Mouse (Mus musculus) left cerebral cortex, postnatal 10 days (tissue): ENCODE data around the gene Huwe1. TPM values are rescaled to one million over a fixed set of nuclear protein-coding genes. Genes with fewer than 3 reads are reported as not detected.

Experiments
- DNase-seq, 2 experiments: peaks; one replicate each; pipeline ENCODE4 v3.0.0; 2021 to 2022; ENCODE audit warnings: low spot score in 2 of 2, mixed read lengths in 1 of 2; ENCODE audit errors: extremely low spot score in 1 of 2
- intact Hi-C: fragments of 180-260 bp; cut with DNase I; formaldehyde crosslinking; loops from one replicate; pipeline ENCODE4 v1.15.1; 2025
- total RNA-seq, 2 experiments: library from RNA; stranded (reverse); gene quantifications; 2 replicates each; pipeline ENCODE4 v1.2.3; 2021

Gene Huwe1
- total RNA-seq = 100 to 1,000 TPM; 276 to 284 TPM

GRCm38 (mm10) chrX:151800701-151801511 is at the start of gene Huwe1:
Gene Huwe1 (plus strand): TSS chrX:151800807.
- intact Hi-C loops = no loop called here
- DNase-seq = peak; percentile 41 to 78

- no peak for DNase-seq
- intact Hi-C loops = no loop called here
These were observed 20.3 kb upstream of the Huwe1 start for GRCm38 (mm10) chrX:151780348-151780747.

DNA sequence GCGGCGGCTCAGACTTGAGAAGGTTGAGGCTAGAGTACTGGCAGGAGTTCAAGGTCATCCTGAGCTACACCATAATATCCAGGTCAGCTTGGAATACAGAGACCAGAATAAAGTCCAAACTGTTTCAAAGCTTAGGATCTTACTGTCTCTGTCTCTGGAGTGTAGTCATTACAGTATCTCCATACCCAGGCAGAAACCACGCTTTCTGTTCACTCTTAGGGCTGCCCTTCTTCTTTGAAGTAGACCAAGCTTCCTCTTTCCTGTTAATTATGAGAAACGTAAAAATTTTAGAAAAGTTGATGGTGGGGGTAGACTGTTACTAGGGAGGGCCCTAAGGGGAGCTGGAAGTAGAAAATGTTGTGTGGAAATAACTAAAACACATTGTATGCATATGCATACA is 17.7 kb upstream of the Huwe1 start:
- intact Hi-C loops = no loop called here
- no peak for DNase-seq

- no peak for DNase-seq
- intact Hi-C loops = no loop called here
These were observed 7.8 kb upstream of the Huwe1 start for GRCm38 (mm10) chrX:151792766-151793165.

DNA sequence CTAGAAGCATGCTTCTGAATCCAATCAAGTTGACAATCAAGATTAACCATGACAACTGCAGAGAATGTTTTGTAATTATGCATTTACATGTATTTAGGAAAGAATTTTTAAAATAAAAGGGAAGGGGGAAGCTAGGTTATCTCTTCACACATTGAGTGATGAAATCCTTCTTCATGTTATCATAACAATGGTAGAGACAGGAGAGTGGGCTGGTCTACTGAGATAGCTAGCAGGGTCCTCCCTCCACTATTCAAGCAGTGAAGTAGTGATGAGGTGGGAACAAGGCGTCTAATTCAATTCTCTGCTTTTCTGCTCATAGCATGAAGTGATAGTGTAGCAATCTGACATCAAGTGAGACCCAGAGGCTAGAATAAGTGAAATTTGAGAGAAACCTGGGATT is 2.6 kb upstream of the Huwe1 start:
- no peak for DNase-seq
- intact Hi-C loops = no loop called here

DNA sequence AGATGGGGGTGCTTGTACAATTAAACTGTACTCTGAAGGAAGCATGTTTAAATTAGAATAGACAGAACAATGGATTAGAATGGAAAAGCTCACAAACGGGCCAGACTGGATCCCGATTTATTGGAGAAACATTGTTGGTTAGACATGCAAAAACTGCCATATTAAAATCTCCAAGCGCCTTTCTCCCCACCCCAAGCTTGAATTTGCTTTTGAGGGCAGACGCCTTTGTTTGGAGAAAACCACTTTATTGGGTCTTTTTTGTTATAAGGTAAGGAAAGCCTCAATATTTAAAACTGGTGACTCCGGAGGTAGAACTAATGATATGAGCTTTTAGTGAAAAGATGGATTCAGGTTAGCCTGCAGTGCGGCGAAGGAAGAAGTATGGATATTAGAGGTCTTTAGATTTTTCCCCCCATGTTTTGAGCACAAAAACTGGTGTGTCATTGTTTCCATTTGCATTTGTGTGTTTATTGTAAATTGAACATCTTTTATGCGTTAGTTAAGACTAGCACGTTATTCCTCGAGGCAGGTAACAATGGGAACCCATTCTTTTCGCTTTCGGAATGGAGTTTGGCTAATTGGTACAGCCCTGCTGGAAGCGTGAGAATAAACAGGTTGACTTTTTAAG is 1.8 kb downstream of the Huwe1 start:
- no peak for DNase-seq
- intact Hi-C loops = no loop called here

DNA sequence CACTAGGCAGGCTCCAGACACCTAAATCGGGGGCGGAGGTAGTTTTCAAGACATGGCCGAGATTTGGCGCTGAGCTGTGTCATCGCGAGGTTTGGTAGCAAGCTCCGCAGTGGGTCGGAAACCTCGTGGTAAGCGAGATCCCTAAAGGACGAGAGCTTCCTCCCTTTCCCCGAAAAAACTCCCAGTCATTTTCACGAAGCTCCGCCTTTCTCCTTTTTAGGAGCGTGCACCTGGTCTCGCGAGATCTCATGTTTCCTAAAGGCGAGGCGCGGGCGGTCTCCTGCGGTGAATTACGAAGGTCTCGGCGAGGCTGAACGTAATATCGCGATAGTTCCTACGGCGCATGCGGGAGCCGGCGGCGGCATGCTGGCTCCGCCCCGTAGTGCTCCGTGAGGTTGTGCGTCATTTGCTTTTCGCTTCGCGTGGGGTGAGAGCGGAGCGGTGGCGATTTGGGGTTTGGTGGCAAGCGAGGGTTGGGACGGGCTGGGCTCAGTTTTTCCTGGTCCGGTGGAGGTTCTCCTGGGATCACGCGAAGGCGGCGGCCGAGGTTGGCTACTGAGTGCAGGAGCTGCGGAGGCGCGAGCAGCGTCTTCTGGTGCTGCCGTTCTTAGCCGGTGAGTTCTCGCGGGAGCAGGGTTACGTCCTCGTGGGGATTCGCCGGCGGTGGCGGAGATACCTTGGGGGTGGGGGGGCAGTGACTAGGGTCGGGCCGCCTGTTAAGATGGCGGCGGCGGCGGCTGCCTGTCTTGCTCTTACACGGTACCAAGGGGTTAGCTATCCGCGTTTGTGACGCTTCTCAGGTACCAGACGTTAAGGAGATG is 2.6 kb downstream of the Huwe1 start:
- intact Hi-C loops = no loop called here

GRCm38 (mm10) chrX:151803777-151804101 is 3.1 kb downstream of the Huwe1 start:
- DNase-seq = peak; percentile 30 to 71
- intact Hi-C loops = no loop called here

More for the DNA sequence above, 2.6 kb downstream of the Huwe1 start:
- peak; percentile 95 to 96 for DNase-seq

GRCm38 (mm10) chrX:151804388-151804787 is 3.8 kb downstream of the Huwe1 start:
- peak in 1 of 2 experiments; percentile 17 for DNase-seq

DNA sequence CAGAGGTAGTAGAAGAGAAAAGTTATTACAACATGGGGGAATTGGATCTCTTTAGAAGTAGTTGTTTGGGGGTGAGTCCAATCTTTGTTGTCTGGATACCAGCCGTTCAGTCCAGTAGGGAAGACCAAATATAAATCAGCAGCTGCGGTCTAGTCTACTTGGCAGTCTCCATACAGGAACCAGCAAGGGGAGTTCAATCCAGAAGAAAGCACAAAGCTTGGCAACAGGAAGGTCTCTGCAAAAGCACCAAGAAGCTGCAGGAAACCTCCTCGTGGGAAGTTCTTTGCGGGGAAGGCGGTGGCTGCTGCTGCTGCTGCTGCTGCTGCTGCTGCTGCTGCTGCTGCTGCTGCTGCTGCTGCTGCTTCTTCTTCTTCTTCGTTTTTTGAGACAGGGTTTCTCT is 10.9 kb downstream of the Huwe1 start:
- intact Hi-C loops = no loop called here
- peak in 1 of 2 experiments; percentile 22 for DNase-seq

More at GRCm38 (mm10) chrX:151804388-151804787, 3.8 kb downstream of the Huwe1 start:
- intact Hi-C loops = no loop called here

DNA sequence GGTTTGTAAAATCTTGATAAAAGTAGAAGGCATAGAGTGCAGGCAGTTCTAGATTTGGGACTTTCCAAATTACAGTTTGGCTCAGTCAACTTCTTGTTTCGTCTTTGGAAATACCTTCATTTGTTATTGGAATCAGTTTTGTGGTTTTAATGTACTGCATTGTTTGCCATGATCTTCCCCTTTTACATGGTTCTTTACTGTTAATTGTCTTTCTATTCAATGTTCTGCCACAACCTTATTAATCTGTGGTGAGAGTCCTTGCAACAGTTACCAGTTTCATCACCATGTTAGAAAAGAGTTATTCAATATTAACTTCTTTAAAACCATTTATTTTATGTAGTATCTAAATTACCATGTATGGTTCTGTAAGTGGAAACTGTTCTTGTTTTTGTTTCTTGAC is 13.0 kb downstream of the Huwe1 start:
- intact Hi-C loops = no loop called here
- no peak for DNase-seq

DNA sequence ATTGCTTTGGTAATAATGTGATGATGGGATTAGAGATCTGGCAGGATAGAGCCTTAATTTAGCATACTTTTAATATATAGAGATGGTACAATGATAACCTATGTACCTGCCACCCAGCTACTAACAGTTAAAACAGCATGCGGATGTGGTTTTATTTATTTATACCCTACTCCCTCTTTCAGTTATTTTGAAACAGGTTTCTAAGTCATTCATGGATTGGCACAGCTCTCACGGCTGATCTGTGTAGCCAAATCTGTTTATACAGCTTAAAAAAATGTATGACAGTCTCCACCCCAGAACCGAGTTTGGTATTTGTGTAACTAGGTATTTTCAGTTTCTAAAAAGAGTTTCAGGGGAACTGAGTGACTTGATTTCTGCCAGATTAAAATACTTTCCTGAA is 17.1 kb downstream of the Huwe1 start:
- no peak for DNase-seq
- intact Hi-C loops = no loop called here

- DNase-seq = no peak
- intact Hi-C loops = no loop called here
These were observed 28.4 kb downstream of the Huwe1 start for GRCm38 (mm10) chrX:151828971-151829370.

GRCm38 (mm10) chrX:151831260-151831659 is 30.7 kb downstream of the Huwe1 start:
- intact Hi-C loops = no loop called here
- no peak for DNase-seq

- DNase-seq = no peak
- intact Hi-C loops = no loop called here
These were observed 32.4 kb downstream of the Huwe1 start for GRCm38 (mm10) chrX:151832982-151833381.

GRCm38 (mm10) chrX:151859436-151859835 is 58.8 kb downstream of the Huwe1 start:
- intact Hi-C loops = no loop called here
- no peak for DNase-seq

GRCm38 (mm10) chrX:151910692-151911091 is 110.1 kb downstream of the Huwe1 start:
- DNase-seq = no peak
- intact Hi-C loops = loop anchor here (10.0 kb wide), 1 partner anchor 46 kb away; no protein-coding TSS in a partner anchor

GRCm38 (mm10) chrX:151912267-151912666 is 111.7 kb downstream of the Huwe1 start:
- intact Hi-C loops = loop anchor here (10.0 kb wide), 1 partner anchor 47 kb away; no protein-coding TSS in a partner anchor

DNA sequence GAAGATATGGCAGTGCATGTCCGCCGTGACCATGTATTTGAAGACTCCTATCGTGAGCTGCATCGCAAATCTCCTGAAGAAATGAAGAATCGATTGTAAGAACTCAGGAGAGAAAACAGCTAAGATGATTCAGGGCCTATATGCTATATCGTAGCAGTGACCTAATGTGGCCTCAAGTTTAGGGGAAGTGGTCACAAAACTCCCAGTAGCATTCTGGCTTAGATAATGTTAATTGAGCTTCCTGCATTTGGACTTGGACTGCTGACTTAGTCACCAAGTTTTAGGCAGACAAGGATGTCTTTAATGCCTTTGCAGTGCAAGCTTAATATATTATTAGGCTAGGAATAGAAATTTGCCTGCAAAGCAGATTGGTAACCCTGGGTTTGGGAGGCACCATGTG is 128.8 kb downstream of the Huwe1 start:
- intact Hi-C loops = loop anchor here (10.0 kb wide), 1 partner anchor 375 kb away; no protein-coding TSS in a partner anchor
- no peak for DNase-seq

More at GRCm38 (mm10) chrX:151912267-151912666, 111.7 kb downstream of the Huwe1 start:
- DNase-seq = no peak
